Mouse (Mus musculus): ENCODE results near the gene Fam228b. TPM values are rescaled to one million over a fixed set of nuclear protein-coding genes. Genes with fewer than 3 reads are reported as not detected.
A peak's percentile ranks its signal among the peaks of the same experiment; 100 is the strongest.

Fam228b gene
- polyA plus RNA-seq (2015; fragmentation: Nextera tagmentation; extraction: Ambion mirVana): 0.68 and 1.0 TPM in 2 replicates

DNA sequence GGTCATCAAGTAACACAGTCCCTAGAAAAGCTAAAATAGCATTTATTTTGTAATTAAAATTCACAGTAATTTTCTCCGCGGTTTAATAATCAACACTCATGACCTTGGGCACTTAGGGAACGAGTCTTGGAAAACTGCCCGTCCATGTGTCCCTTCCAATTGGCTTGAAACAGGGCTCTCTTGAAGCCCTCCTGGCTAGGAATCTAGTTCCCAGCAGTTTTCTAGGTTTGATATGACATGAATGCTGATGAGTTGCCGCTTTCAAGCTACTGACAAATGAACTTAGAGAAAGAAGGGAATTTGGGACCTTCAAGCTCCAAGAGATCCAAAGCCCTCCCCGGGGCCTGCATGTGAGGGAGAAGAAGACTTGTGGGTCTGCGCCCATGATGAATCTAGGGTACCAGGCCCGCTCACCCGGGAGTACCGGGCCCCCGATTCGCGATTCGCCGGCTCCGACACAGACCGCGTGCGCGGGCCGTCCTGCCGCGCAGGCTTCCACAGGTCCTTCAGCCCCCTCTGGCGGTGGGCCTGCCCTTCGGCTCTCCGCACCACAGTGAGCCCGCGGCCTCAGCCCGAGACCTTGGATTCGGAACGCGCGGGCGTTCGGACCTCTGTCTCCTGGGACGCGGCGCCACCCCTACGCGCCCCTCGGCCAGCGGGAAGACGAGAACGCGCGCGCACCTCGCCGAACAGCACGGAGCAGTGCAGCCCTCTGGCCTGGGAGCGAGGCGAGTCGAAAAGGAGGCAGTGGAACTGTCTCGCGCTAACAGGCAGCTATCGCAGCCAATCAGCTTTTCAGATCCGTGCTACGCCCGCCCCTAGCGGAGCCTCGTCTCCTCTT is at the start of gene Fam228b, which contains the start of gene Pfn4:
TSS of gene Fam228b (minus strand) at position 776 of the 841 bp plus-strand sequence.
TSS of gene Pfn4 (plus strand) at position 531 of the 841 bp plus-strand sequence.
- Histone ChIP-seq H3K4me1 (replicated peaks; ENCODE audit: control insufficient read depth, insufficient read depth) (no peaks in the 10 kb centered on the region), H3K9ac (ENCODE audit: low read length) (peak within 1 kb of the TSS; percentile 74), H3K9me3 (ENCODE audit: control insufficient read depth, low read length) (no peaks in the 10 kb centered on the region), H3K36me3 (ENCODE audit: control insufficient read depth, insufficient read depth, low read length) (no peaks in the 10 kb centered on the region), H3K27me3 (ENCODE audit: control insufficient read depth, insufficient read depth, low read length) (no peaks in the 10 kb centered on the region), H3K4me3 (ENCODE audit: low read depth, low read length) (peak within 1 kb of the TSS; percentile 66), H3K27ac (replicated peaks) (peak within 1 kb of the TSS; percentile 85), H3K4me2 (replicated peaks; ENCODE audit: low read depth) (peak within 1 kb of the TSS; percentile 63)
- DNase-seq (ENCODE audit: low spot score): peak; percentile 92
- TF ChIP-seq CTCF (IDR thresholded peaks at IDR 0.05; ENCODE audit: low read depth): peak; percentile 94
- no peak for TF ChIP-seq EP300 (optimal IDR thresholded peaks at IDR 0.05)
- ATAC-seq (ENCODE audit: low FRiP score, low TSS enrichment): peak; percentile 98
- WGBS: 3% methylated on average over 59 of the region's 61 CpGs

GRCm38 (mm10) chr12:4817361-4818101 is 48.5 kb upstream of the Fam228b start, which contains the start of gene Sf3b6:
Gene Sf3b6 (plus strand): TSS chr12:4817544.
- Histone ChIP-seq H3K4me1 (replicated peaks; ENCODE audit: control insufficient read depth, insufficient read depth) (no peaks in the 10 kb centered on the region), H3K4me3 (ENCODE audit: low read depth, low read length) (peak within 1 kb of the TSS; percentile 58), H3K9me3 (ENCODE audit: control insufficient read depth, low read length) (no peaks in the 10 kb centered on the region), H3K9ac (ENCODE audit: low read length) (peak within 1 kb of the TSS; percentile 86), H3K27ac (replicated peaks) (peak within 1 kb of the TSS; percentile 94), H3K36me3 (ENCODE audit: control insufficient read depth, insufficient read depth, low read length) (peaks cover 3% of the 10 kb centered on the region; the same call in 1 of the 2 replicates), H3K4me2 (replicated peaks; ENCODE audit: low read depth) (peak within 1 kb of the TSS; percentile 78), H3K27me3 (ENCODE audit: control insufficient read depth, insufficient read depth, low read length) (no peaks in the 10 kb centered on the region)
- DNase-seq (ENCODE audit: low spot score): peak; percentile 99
- under 1% methylated on average over 49 of the region's 49 CpGs for WGBS
- TF ChIP-seq EP300 (optimal IDR thresholded peaks at IDR 0.05): no peak
- no peak for TF ChIP-seq CTCF (IDR thresholded peaks at IDR 0.05; ENCODE audit: low read depth)
- peak; percentile 98 for ATAC-seq (ENCODE audit: low FRiP score, low TSS enrichment)

- H3K9me3 ChIP-seq (ENCODE audit: control insufficient read depth, low read length): no peaks in the 10 kb centered on the region
- peak overlapping the region; percentile 58 for H3K4me3 ChIP-seq (ENCODE audit: low read depth, low read length)
- H3K36me3 ChIP-seq (ENCODE audit: control insufficient read depth, insufficient read depth, low read length): peaks cover 3% of the 10 kb centered on the region; the same call in 1 of the 2 replicates
- H3K27me3 ChIP-seq (ENCODE audit: control insufficient read depth, insufficient read depth, low read length): no peaks in the 10 kb centered on the region
- DNase-seq (ENCODE audit: low spot score): no peak
- peak overlapping the region; percentile 78 for H3K4me2 ChIP-seq (replicated peaks; ENCODE audit: low read depth)
- TF ChIP-seq EP300 (optimal IDR thresholded peaks at IDR 0.05) (no peak), CTCF (IDR thresholded peaks at IDR 0.05; ENCODE audit: low read depth) (no peak; the same call in 1 of the 2 replicates)
- no peaks in the 10 kb centered on the region for H3K4me1 ChIP-seq (replicated peaks; ENCODE audit: control insufficient read depth, insufficient read depth)
- peak overlapping the region; percentile 94 for H3K27ac ChIP-seq (replicated peaks)
- WGBS: 6% methylated on average over 24 of the region's 24 CpGs
- H3K9ac ChIP-seq (ENCODE audit: low read length): peak overlapping the region; percentile 86
- no peak; the same call in 1 of the 2 replicates for ATAC-seq (ENCODE audit: low FRiP score, low TSS enrichment)
Observed at GRCm38 (mm10) chr12:4816680-4817360, 47.8 kb upstream of the Fam228b start.

DNA sequence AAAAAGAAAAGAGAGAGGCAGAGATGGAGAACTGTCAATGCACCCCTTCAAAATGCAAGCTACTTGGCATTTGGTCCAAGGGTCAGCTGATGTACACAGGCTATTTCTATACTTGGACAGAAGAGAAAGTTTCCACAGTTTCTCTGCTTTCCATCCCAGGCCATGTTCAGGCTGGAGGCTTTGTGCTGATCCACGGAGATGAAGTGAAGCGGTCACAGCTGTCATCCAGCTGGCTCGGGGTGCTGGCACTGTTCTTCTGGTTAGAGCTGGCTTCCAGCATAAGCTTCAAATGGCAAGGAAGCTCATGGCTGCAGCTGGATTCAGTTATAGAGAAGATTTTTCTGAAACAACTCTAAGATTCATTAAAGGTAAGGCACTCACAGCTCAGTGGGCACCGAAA is 44.6 kb upstream of the Fam228b start:
- 62% methylated on average over 4 of the region's 4 CpGs for WGBS
- no peaks in the 10 kb centered on the region for H3K27me3 ChIP-seq (ENCODE audit: control insufficient read depth, insufficient read depth, low read length)
- DNase-seq (ENCODE audit: low spot score): no peak

GRCm38 (mm10) chr12:4811705-4812104 is 42.6 kb upstream of the Fam228b start:
- 10% methylated on average over 3 of the region's 3 CpGs for whole genome bisulfite sequencing
- Histone ChIP-seq H3K4me1 (replicated peaks; ENCODE audit: control insufficient read depth, insufficient read depth) (no peaks in the 10 kb centered on the region), H3K36me3 (ENCODE audit: control insufficient read depth, insufficient read depth, low read length) (no peaks in the 10 kb centered on the region), H3K4me2 (replicated peaks; ENCODE audit: low read depth) (no peak overlapping the region), H3K9ac (ENCODE audit: low read length) (no peak overlapping the region), H3K9me3 (ENCODE audit: control insufficient read depth, low read length) (0 out of 2 replicates have a peak, but pooled peaks cover 3% of the 10 kb centered on the region), H3K4me3 (ENCODE audit: low read depth, low read length) (no peak overlapping the region), H3K27ac (replicated peaks) (no peak overlapping the region), H3K27me3 (ENCODE audit: control insufficient read depth, insufficient read depth, low read length) (no peaks in the 10 kb centered on the region)
- TF ChIP-seq CTCF (IDR thresholded peaks at IDR 0.05; ENCODE audit: low read depth) (no peak), EP300 (optimal IDR thresholded peaks at IDR 0.05) (no peak)
- DNase-seq (ENCODE audit: low spot score) (no peak), ATAC-seq (ENCODE audit: low FRiP score, low TSS enrichment) (no peak)

More for the DNA sequence above, 44.6 kb upstream of the Fam228b start:
- ATAC-seq (ENCODE audit: low FRiP score, low TSS enrichment): no peak
- no peak overlapping the region for H3K27ac ChIP-seq (replicated peaks)
- TF ChIP-seq EP300 (optimal IDR thresholded peaks at IDR 0.05): no peak
- no peak for TF ChIP-seq CTCF (IDR thresholded peaks at IDR 0.05; ENCODE audit: low read depth)
- no peaks in the 10 kb centered on the region for H3K4me1 ChIP-seq (replicated peaks; ENCODE audit: control insufficient read depth, insufficient read depth)
- H3K36me3 ChIP-seq (ENCODE audit: control insufficient read depth, insufficient read depth, low read length): no peaks in the 10 kb centered on the region
- H3K9me3 ChIP-seq (ENCODE audit: control insufficient read depth, low read length): 0 out of 2 replicates have a peak, but pooled peaks cover 3% of the 10 kb centered on the region
- no peak overlapping the region for H3K9ac ChIP-seq (ENCODE audit: low read length)
- no peak overlapping the region for H3K4me3 ChIP-seq (ENCODE audit: low read depth, low read length)
- no peak overlapping the region for H3K4me2 ChIP-seq (replicated peaks; ENCODE audit: low read depth)
